Comparison of ENCODE assay signal across 19 mouse cellular contexts in the genomic region with DNA sequence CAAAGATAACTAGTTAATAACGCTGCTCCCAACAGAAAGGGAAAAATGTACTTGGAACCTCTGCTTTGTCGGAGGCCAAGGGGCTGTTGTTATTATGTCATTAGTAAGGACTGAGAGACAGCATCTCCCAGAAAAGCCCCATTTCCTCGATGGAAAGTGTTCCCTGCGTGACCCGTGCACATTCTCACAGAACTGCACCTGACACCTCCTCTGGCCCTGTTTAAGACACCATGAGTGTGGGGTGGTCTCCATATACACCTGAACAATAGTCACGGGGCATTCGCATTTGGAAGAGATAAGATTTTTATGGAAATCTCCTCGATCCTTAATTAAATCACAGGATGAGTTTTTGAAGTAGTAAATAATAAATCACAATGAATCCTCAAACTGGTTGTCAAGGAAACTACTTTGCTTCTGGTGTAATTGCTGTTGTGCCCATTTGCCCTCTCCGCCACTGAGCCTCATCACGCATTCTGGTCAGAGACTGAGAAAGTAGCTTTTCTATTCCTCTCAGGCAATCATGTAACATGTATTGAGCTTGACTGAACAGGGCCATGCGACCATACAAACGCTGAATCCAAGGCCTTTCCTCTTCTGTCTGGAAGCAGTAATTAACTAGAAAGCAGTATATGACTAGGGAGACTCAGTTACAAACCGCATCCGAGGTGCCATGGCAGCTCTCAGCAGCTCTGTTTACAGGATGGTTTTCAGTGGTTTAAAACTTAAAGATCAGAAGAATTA.
A peak's percentile ranks its signal among the peaks of the same experiment; 100 is the strongest.
DNase-seq lines count a peak whose midpoint lies in the region; ATAC-seq and TF ChIP-seq lines count a peak whose summit lies in the region.
"Had no signal": no experiment of that assay in that cellular context is flagged by ENCODE, and none has a peak within 500 bp of the region (broad histone marks: within the 10 kb centered on the region; RNA-seq: fewer than 3 reads in every experiment).

No protein-coding gene starts in this region.

- H3K4me3 ChIP-seq in hindbrain, embryonic 12.5 days: no peak overlapping the region
- no peak overlapping the region for H3K4me3 ChIP-seq in hindbrain, embryonic 10.5 days
- H3K4me3 ChIP-seq in forebrain, embryonic 11.5 days (ENCODE audit: low read depth, low read length): no peak overlapping the region
- no peak overlapping the region for H3K4me3 ChIP-seq in hindbrain, embryonic 14.5 days (replicated peaks; ENCODE audit: low read length)
- no peak overlapping the region for H3K4me3 ChIP-seq in midbrain, postnatal 0 days (ENCODE audit: low read depth, low read length)
- H3K4me3 ChIP-seq: erythroblast, embryonic 14.5 days; heart, embryonic 13.5 days; left cerebral cortex, adult 2 months; limb, embryonic 12.5 days had no signal

- peaks cover 20% of the 10 kb centered on the region for H3K4me1 ChIP-seq in hindbrain, embryonic 12.5 days
- peaks cover 30% of the 10 kb centered on the region for H3K4me1 ChIP-seq in hindbrain, embryonic 10.5 days (replicated peaks)
- H3K4me1 ChIP-seq in forebrain, embryonic 11.5 days (replicated peaks; ENCODE audit: control insufficient read depth, insufficient read depth, low read length): peaks cover 3% of the 10 kb centered on the region
- peaks cover 21% of the 10 kb centered on the region for H3K4me1 ChIP-seq in hindbrain, embryonic 14.5 days (replicated peaks; ENCODE audit: control insufficient read depth, insufficient read depth, low read length)
- peaks cover 10% of the 10 kb centered on the region for H3K4me1 ChIP-seq in midbrain, postnatal 0 days (ENCODE audit: insufficient read depth, low read length)

- peak; percentile 57; the same call in 1 of the 2 replicates for ATAC-seq in hindbrain, embryonic 12.5 days (ENCODE audit: low FRiP score)
- ATAC-seq in forebrain, embryonic 11.5 days (replicated peaks; ENCODE audit: low FRiP score): peak; percentile 73
- ATAC-seq in hindbrain, embryonic 14.5 days (ENCODE audit: low FRiP score): 0 out of 2 replicates have a peak, but pooled peaks have one; percentile 19
- no peak for ATAC-seq in midbrain, postnatal 0 days (ENCODE audit: low FRiP score)
- ATAC-seq: lung, postnatal 0 days had no signal

- 61% methylated on average over 14 of the region's 14 CpGs for WGBS in hindbrain, embryonic 12.5 days
- 81% methylated on average over 14 of the region's 14 CpGs for WGBS in hindbrain, embryonic 10.5 days
- 50% methylated on average over 14 of the region's 14 CpGs for WGBS in forebrain, embryonic 11.5 days
- 45% methylated on average over 14 of the region's 14 CpGs for WGBS in hindbrain, embryonic 14.5 days
- WGBS in midbrain, postnatal 0 days: 46% methylated on average over 14 of the region's 14 CpGs

- H3K27me3 ChIP-seq in hindbrain, embryonic 12.5 days: no peaks in the 10 kb centered on the region
- no peaks in the 10 kb centered on the region for H3K27me3 ChIP-seq in hindbrain, embryonic 10.5 days (ENCODE audit: insufficient read depth, poor library complexity, severe bottlenecking)
- no peaks in the 10 kb centered on the region for H3K27me3 ChIP-seq in forebrain, embryonic 11.5 days (ENCODE audit: control insufficient read depth, insufficient read depth, low read length)
- H3K27me3 ChIP-seq in hindbrain, embryonic 14.5 days (ENCODE audit: control insufficient read depth, insufficient read depth, low read length): no peaks in the 10 kb centered on the region
- H3K27me3 ChIP-seq in midbrain, postnatal 0 days (ENCODE audit: insufficient read depth, low read length): no peaks in the 10 kb centered on the region
- H3K27me3 ChIP-seq: heart, embryonic 13.5 days; limb, embryonic 12.5 days had no signal

- no peak overlapping the region for H3K27ac ChIP-seq in hindbrain, embryonic 12.5 days
- H3K27ac ChIP-seq in hindbrain, embryonic 10.5 days: no peak overlapping the region
- no peak overlapping the region for H3K27ac ChIP-seq in forebrain, embryonic 11.5 days (ENCODE audit: low read depth, low read length)
- H3K27ac ChIP-seq in hindbrain, embryonic 14.5 days: peak overlapping the region; percentile 32; the same call in 1 of the 2 replicates
- H3K27ac ChIP-seq in midbrain, postnatal 0 days (ENCODE audit: low read depth, low read length): 0 out of 2 replicates have a peak overlapping the region, but pooled peaks have one; percentile 26
- H3K27ac ChIP-seq: heart, embryonic 13.5 days; left cerebral cortex, adult 2 months; limb, embryonic 12.5 days; liver, embryonic 14.5 days had no signal

- H3K9ac ChIP-seq in hindbrain, embryonic 12.5 days: no peak overlapping the region
- no peak overlapping the region for H3K9ac ChIP-seq in forebrain, embryonic 11.5 days (ENCODE audit: low read length)
- no peak overlapping the region for H3K9ac ChIP-seq in hindbrain, embryonic 14.5 days
- no peak overlapping the region for H3K9ac ChIP-seq in midbrain, postnatal 0 days (replicated peaks; ENCODE audit: low read length, poor library complexity, severe bottlenecking)
- H3K9ac ChIP-seq: heart, embryonic 13.5 days; limb, embryonic 12.5 days; liver, embryonic 14.5 days had no signal

- no peak for DNase-seq in hindbrain, embryonic 10.5 days (ENCODE audit: low spot score)
- no peak for DNase-seq in forebrain, embryonic 11.5 days (ENCODE audit: low spot score)
- DNase-seq in hindbrain, embryonic 14.5 days (ENCODE audit: low spot score): peak; percentile 40
- DNase-seq in midbrain, postnatal 0 days (ENCODE audit: low spot score): peak; percentile 25
- DNase-seq in gastrocnemius, postnatal 4 days (ENCODE audit: low spot score in 2 of 2): no peak
- DNase-seq in MN1 (ENCODE audit: low spot score): no peak
- no peak for DNase-seq in left cerebral cortex, postnatal 14 days (ENCODE audit: low spot score in 2 of 2)
- DNase-seq: adrenal gland, postnatal 14 days; cerebellum, adult 2 months; gastrocnemius, postnatal 25 days; kidney, adult 18-20 months; kidney, postnatal 14 days had no signal

- H3K4me2 ChIP-seq in hindbrain, embryonic 12.5 days (replicated peaks): no peak overlapping the region
- H3K4me2 ChIP-seq in forebrain, embryonic 11.5 days (ENCODE audit: low read depth, low read length, severe bottlenecking): no peak overlapping the region
- no peak overlapping the region for H3K4me2 ChIP-seq in hindbrain, embryonic 14.5 days (replicated peaks)
- no peak overlapping the region for H3K4me2 ChIP-seq in midbrain, postnatal 0 days (ENCODE audit: low read depth, low read length, poor library complexity, severe bottlenecking)
- H3K4me2 ChIP-seq: heart, embryonic 13.5 days; limb, embryonic 12.5 days had no signal

- intact Hi-C loops in left cerebral cortex, postnatal 14 days (cut with DNase I): no loop called here

- no peaks in the 10 kb centered on the region for H3K9me3 ChIP-seq in hindbrain, embryonic 12.5 days (replicated peaks)
- H3K9me3 ChIP-seq in hindbrain, embryonic 10.5 days: no peaks in the 10 kb centered on the region
- no peaks in the 10 kb centered on the region for H3K9me3 ChIP-seq in forebrain, embryonic 11.5 days (ENCODE audit: control insufficient read depth, low read length)
- H3K9me3 ChIP-seq in hindbrain, embryonic 14.5 days (ENCODE audit: control insufficient read depth, low read length): no peaks in the 10 kb centered on the region
- no peaks in the 10 kb centered on the region for H3K9me3 ChIP-seq in midbrain, postnatal 0 days (ENCODE audit: low read length)
- H3K9me3 ChIP-seq: heart, embryonic 13.5 days; limb, embryonic 12.5 days had no signal

- no peaks in the 10 kb centered on the region for H3K36me3 ChIP-seq in hindbrain, embryonic 12.5 days
- no peaks in the 10 kb centered on the region for H3K36me3 ChIP-seq in hindbrain, embryonic 10.5 days
- H3K36me3 ChIP-seq in forebrain, embryonic 11.5 days (ENCODE audit: control insufficient read depth, insufficient read depth, low read length): no peaks in the 10 kb centered on the region
- no peaks in the 10 kb centered on the region for H3K36me3 ChIP-seq in hindbrain, embryonic 14.5 days (replicated peaks; ENCODE audit: control insufficient read depth, insufficient read depth)
- no peaks in the 10 kb centered on the region for H3K36me3 ChIP-seq in midbrain, postnatal 0 days (ENCODE audit: insufficient read depth, low read length)
- H3K36me3 ChIP-seq: heart, embryonic 13.5 days; limb, embryonic 12.5 days had no signal

- no peak for TF ChIP-seq CTCF in midbrain, postnatal 0 days (IDR thresholded peaks at IDR 0.05)

Comparison
In these comparisons a context has a peak if more than half of its experiments do, and no peak if none do; other contexts are left out.
1. H3K27ac ChIP-seq: peak in hindbrain, embryonic 14.5 days (single experiment) and midbrain, postnatal 0 days (single experiment); none in hindbrain, embryonic 12.5 days (single experiment), hindbrain, embryonic 10.5 days (single experiment) and forebrain, embryonic 11.5 days (single experiment).
2. DNase-seq: peak in hindbrain, embryonic 14.5 days (single experiment) and midbrain, postnatal 0 days (single experiment); none in hindbrain, embryonic 10.5 days (single experiment), forebrain, embryonic 11.5 days (single experiment), gastrocnemius, postnatal 4 days (0 of 2), MN1 (single experiment) and left cerebral cortex, postnatal 14 days (0 of 2).